Mouse (Mus musculus) stomach, embryonic 16.5 days (tissue): ENCODE data around the gene Ugt1a9. TPM values are rescaled to one million over a fixed set of nuclear protein-coding genes. Genes with fewer than 3 reads are reported as not detected.

ENCODE experiments used
- ATAC-seq: fragments of 200-750 bp; cut with Nextera tagmentation; 2 replicates; pipeline ENCODE4 v1.8.0; 2017; ENCODE audit warnings: moderate number of reproducible peaks, moderate TSS enrichment; ENCODE audit not compliant: insufficient read depth, low FRiP score
- H3K27ac ChIP-seq: fragments of 300-500 bp; sonication (generic); 2 replicates; pipeline ENCODE4 v1.5.1; 2014; ENCODE audit warnings: low read length
- H3K27me3 ChIP-seq: fragments of 300-500 bp; sonication (generic); 2 replicates; pipeline ENCODE4 v1.6.1; 2014; ENCODE audit warnings: low read length, control low read depth, mixed read lengths; ENCODE audit not compliant: control insufficient read depth, insufficient read depth
- H3K36me3 ChIP-seq: fragments of 300-500 bp; sonication (generic); 2 replicates; pipeline ENCODE4 v1.6.1; 2014; ENCODE audit warnings: low read length; ENCODE audit not compliant: control insufficient read depth, insufficient read depth
- H3K4me1 ChIP-seq: fragments of 300-500 bp; sonication (generic); 2 replicates; pipeline ENCODE4 v1.6.1; 2014; ENCODE audit warnings: low read length, control low read depth, mixed read lengths; ENCODE audit not compliant: control insufficient read depth, insufficient read depth
- H3K4me2 ChIP-seq: fragments of 300-500 bp; sonication (generic); 2 replicates; pipeline ENCODE4 v1.6.1; 2014; ENCODE audit warnings: low read depth, low read length, mixed read lengths
- H3K4me3 ChIP-seq: fragments of 300-500 bp; sonication (generic); replicated peaks from 2 replicates; pipeline ENCODE4 v1.5.1; 2014; ENCODE audit warnings: mild to moderate bottlenecking, low read length
- H3K9ac ChIP-seq: fragments of 300-500 bp; sonication (generic); 2 replicates; pipeline ENCODE4 v1.6.1; 2014; ENCODE audit warnings: low read length
- H3K9me3 ChIP-seq: fragments of 300-500 bp; sonication (generic); replicated peaks from 2 replicates; pipeline ENCODE4 v1.6.1; 2016; ENCODE audit warnings: low read length, control low read depth; ENCODE audit not compliant: control insufficient read depth
- WGBS: fragments of 180-500 bp; shearing (Covaris S2); extraction: QIAGEN DNeasy Blood & Tissue Kit; methylation state at CpG from one replicate; pipeline ENCODE4 v1.1.7; 2014; 5-methylcytosine and 5-hydroxymethylcytosine counted together
- polyA plus RNA-seq: library from polyadenylated mRNA; unstranded; fragments of >200 nt; fragmentation: Nextera tagmentation; extraction: Ambion mirVana; gene quantifications from 2 replicates; pipeline ENCODE4 v1.2.1, GENCODE M21; 2015

The Ugt1a9 gene
- polyA plus RNA-seq, 1 experiment from 2014 or later = 2.9 TPM

DNA sequence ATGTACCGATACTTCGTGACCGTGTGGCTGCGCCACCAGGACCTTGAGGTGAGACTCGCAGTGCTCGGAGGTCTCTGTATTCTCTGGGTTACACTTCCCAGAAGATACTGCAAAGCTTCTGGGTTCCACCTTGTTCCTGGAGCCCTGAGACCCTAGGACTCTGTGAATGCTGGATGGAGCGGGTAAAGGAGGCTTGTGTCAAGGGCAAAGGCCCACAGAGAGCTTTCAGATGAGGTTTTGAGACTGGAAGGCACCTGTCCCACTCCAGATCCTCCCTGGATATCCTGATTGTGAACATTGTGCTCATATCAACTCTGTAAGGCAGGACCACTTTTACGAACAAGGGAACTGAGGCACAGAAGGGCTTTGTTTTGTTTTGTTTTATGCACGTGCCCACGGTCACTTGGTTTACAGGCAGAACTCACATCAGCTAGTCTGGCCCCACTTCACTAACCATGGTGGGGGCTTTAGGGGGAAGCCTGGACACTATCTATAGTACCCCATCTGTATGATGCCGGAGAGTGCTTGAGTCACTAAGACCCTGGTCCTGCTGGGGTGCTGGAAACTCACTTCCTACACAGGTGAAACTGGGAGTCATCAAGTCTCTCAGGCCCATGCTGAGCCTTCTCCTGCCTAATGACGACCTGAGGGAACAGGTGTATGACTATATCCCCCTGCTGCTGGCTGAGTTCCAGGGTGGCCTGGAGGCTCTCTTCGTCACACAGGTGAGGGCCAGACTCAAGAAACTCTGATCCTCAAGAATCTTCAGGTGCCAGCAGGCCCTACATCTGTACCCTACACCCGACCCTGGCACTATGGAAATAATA lies 163.0 kb downstream of the Ugt1a9 start:
- H3K36me3 ChIP-seq = no peaks in the 10 kb centered on the region
- WGBS = 68% methylated on average over 14 of the region's 14 CpGs
- H3K4me3 ChIP-seq = no peak overlapping the region
- H3K27ac ChIP-seq = no peak overlapping the region
- peaks cover 78% of the 10 kb centered on the region for H3K9me3 ChIP-seq
- H3K4me2 ChIP-seq = no peak overlapping the region
- no peaks in the 10 kb centered on the region for H3K27me3 ChIP-seq
- H3K4me1 ChIP-seq = no peaks in the 10 kb centered on the region
- peak; percentile 7; the same call in 1 of the 2 replicates for ATAC-seq
- H3K9ac ChIP-seq = no peak overlapping the region

DNA sequence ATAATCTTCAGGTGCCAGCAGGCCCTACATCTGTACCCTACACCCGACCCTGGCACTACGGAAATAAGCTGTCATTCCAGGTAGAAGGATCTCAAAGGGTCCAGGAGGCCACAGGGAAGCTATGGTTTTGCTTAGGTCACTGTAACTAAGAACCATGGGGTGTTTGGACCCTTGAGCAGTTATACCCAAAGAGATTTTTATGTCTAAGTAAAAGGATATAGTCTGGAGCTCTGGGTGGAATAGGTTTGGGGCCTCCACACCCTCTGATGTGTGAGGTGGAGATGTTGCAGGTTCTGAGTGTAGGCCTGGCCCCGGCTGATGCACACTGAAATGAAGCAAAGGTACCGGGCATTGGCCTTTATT lies 163.6 kb downstream of the Ugt1a9 start:
- H3K9me3 ChIP-seq = peaks cover 81% of the 10 kb centered on the region
- 63% methylated on average over 4 of the region's 4 CpGs for WGBS

DNA sequence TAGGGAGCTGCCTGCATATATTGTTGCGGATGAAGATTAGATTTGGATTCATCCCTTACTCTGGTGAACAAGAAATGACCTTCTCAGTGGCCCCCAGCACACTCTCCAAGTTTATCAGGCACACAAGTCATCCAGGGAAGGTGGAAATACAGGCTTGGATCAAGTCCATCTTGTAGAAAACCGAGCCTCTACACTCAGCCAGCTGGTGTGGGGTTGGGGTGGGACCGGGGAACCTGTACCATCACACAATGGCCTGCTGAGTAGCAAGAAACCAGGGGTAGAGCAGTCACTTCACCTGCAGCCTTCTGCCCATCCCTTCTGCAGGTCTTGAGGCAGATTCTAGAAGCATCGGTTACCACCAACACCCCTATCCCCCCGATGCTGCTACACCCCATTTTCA lies 164.0 kb downstream of the Ugt1a9 start:
- no peaks in the 10 kb centered on the region for H3K27me3 ChIP-seq
- H3K4me3 ChIP-seq = no peak overlapping the region
- H3K4me2 ChIP-seq = no peak overlapping the region
- no peak for ATAC-seq
- peaks cover 83% of the 10 kb centered on the region for H3K9me3 ChIP-seq
- no peaks in the 10 kb centered on the region for H3K36me3 ChIP-seq
- H3K9ac ChIP-seq = no peak overlapping the region
- no peak overlapping the region for H3K27ac ChIP-seq
- no peaks in the 10 kb centered on the region for H3K4me1 ChIP-seq
- 42% methylated on average over 5 of the region's 5 CpGs for WGBS

More for the DNA sequence above, 163.6 kb downstream of the Ugt1a9 start:
- H3K9ac ChIP-seq = no peak overlapping the region
- no peak overlapping the region for H3K4me2 ChIP-seq
- no peak overlapping the region for H3K4me3 ChIP-seq
- H3K27ac ChIP-seq = no peak overlapping the region
- H3K4me1 ChIP-seq = no peaks in the 10 kb centered on the region
- no peaks in the 10 kb centered on the region for H3K36me3 ChIP-seq
- ATAC-seq = no peak
- no peaks in the 10 kb centered on the region for H3K27me3 ChIP-seq

DNA sequence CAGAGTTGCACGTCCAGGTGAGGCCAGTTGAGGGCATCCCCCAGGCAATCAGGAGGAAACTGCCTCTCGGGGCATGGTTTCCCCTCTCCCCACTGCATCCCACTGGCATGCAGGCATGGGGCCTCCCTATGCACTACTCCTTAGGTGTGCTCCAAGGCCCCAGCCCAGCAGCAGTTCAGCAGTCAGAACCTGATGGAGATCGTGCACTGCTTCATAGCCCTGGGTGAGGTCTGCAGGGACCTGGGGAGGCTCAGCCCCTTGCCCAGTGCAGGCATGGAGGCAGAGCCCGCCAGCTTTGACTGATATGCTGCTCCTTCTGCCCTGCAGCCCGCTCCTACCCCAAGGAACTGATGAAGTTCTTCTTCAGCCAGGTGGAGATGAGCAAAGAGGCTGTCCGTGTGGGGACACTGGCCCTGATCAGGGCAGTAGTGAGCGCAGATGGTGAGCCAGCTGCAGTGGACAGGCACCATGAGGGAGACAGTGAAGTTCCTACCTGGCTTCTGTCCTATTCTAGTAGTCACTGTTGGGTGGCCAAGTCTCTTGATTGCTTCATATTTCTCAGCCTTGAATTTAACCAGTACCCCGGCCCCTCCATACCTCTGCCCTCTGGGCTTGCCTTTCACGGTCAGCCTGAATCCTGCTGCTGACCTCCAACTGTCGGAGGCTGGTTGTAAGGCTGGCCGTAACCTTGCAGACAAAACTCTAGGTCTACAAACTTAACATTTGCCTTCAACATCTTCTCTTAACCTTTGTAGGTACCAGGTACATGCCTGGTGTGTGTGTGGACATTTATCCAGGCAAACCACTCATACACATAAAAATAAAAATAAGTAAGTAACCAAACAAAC lies 164.7 kb downstream of the Ugt1a9 start:
- H3K4me2 ChIP-seq = no peak overlapping the region
- no peaks in the 10 kb centered on the region for H3K4me1 ChIP-seq
- 0 out of 2 replicates have a peak, but pooled peaks have one; percentile 5 for ATAC-seq
- H3K9ac ChIP-seq = no peak overlapping the region
- H3K27ac ChIP-seq = no peak overlapping the region
- 61% methylated on average over 11 of the region's 11 CpGs for WGBS
- H3K4me3 ChIP-seq = no peak overlapping the region
- no peaks in the 10 kb centered on the region for H3K36me3 ChIP-seq
- peaks cover 83% of the 10 kb centered on the region for H3K9me3 ChIP-seq
- no peaks in the 10 kb centered on the region for H3K27me3 ChIP-seq

DNA sequence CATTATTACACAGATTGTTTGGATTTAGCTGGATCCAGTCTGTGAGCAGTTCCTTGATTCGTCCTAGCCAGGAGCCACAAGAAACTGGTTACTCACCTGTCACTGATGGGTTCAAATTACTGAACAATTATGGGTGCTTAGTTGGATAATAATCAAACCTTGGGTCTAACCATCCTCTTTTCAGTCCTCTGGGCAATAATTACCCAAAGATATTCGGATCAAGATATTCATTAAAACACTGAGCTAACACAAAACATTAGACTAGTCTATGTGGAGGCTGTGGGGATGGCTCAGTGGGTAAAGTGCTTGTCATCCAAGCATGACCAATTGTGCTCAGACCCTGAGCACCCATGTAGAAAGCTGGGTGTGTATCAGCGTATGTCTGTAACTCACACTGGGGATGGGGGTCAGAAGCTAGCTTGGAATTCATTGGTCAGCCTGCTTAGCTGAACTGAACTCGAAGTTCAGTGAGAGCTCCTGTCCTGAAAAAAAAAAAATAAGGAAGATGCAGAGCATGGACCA lies 165.4 kb downstream of the Ugt1a9 start:
- peaks cover 85% of the 10 kb centered on the region for H3K9me3 ChIP-seq
- 61% methylated on average over 4 of the region's 4 CpGs for WGBS
- ATAC-seq = no peak

DNA sequence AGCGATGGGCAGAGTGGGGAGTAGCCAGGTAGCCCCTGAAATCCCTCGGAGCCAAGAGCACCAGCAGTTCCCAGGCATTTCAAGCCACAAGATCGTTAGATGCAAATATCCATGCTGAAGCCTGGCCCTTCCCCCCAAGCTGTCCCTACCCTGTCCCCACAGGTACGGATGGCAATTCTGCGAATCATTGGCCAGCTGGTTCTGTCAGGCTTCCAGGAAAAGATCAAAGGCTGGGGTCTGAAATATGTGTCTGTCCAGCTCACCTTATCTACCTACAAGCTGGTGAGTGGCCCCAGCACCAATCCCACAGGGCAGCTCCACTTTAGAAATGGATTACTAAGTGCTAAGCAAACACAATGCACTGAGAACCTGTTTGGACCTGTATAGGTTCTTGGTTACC lies 166.7 kb downstream of the Ugt1a9 start:
- H3K27ac ChIP-seq = no peak overlapping the region
- H3K4me2 ChIP-seq = no peak overlapping the region
- H3K36me3 ChIP-seq = no peaks in the 10 kb centered on the region
- WGBS = 72% methylated on average over 5 of the region's 5 CpGs
- no peak overlapping the region for H3K9ac ChIP-seq
- ATAC-seq = no peak
- H3K9me3 ChIP-seq = peaks cover 74% of the 10 kb centered on the region
- no peaks in the 10 kb centered on the region for H3K27me3 ChIP-seq
- H3K4me3 ChIP-seq = no peak overlapping the region
- H3K4me1 ChIP-seq = no peaks in the 10 kb centered on the region

More for the DNA sequence above, 165.4 kb downstream of the Ugt1a9 start:
- Histone ChIP-seq H3K36me3 (no peaks in the 10 kb centered on the region), H3K27me3 (no peaks in the 10 kb centered on the region), H3K9ac (no peak overlapping the region), H3K4me1 (no peaks in the 10 kb centered on the region), H3K4me2 (no peak overlapping the region), H3K27ac (no peak overlapping the region), H3K4me3 (no peak overlapping the region)

DNA sequence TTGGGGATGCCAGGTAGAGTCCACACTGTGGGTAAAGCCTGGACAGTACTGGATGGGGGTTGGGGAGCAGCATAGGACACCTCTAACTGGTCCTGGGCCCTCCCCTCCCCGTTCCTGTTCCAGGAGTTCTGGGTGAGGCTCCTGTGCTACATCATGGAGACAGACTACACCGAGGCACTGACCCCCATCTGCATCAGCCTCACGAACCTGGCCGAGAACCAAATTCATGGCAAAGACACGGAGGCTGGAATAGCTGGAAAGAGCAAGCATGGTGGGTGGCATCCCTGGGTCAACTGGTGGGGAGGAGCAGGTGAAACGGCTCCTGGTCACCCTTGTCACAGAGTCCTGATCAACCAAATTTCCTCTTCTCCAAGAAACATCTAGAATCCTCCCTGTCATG lies 168.2 kb downstream of the Ugt1a9 start:
- no peak overlapping the region for H3K4me3 ChIP-seq
- peaks cover 66% of the 10 kb centered on the region for H3K9me3 ChIP-seq
- 74% methylated on average over 6 of the region's 6 CpGs for WGBS
- H3K4me2 ChIP-seq = no peak overlapping the region
- ATAC-seq = peak; percentile 7; the same call in 1 of the 2 replicates
- no peak overlapping the region for H3K9ac ChIP-seq
- H3K36me3 ChIP-seq = no peaks in the 10 kb centered on the region
- no peak overlapping the region for H3K27ac ChIP-seq
- H3K4me1 ChIP-seq = no peaks in the 10 kb centered on the region
- H3K27me3 ChIP-seq = no peaks in the 10 kb centered on the region

DNA sequence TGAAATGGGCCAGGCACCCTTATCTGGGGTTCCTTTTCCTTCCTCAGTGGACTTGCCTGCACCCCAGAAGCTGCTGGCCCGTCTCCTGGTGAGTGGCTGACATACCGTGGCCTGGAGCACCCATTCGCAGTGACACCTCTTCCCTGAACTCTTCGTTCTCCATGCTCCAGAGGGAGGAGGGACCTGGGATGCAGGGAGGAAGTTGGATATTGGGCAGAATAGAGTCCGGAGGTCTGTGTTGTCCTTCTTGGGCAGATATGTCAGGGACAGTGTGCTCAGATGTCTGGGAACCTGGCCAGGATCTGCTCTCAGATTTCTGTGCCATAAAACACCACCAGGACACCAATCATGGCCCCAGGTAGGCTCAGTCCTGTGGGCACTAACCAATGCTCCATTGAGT lies 169.5 kb downstream of the Ugt1a9 start:
- H3K27me3 ChIP-seq = no peaks in the 10 kb centered on the region
- H3K9me3 ChIP-seq = peaks cover 55% of the 10 kb centered on the region
- WGBS = 72% methylated on average over 5 of the region's 5 CpGs
- H3K36me3 ChIP-seq = no peaks in the 10 kb centered on the region
- H3K4me3 ChIP-seq = no peak overlapping the region
- no peak for ATAC-seq
- no peak overlapping the region for H3K4me2 ChIP-seq
- no peak overlapping the region for H3K9ac ChIP-seq
- no peaks in the 10 kb centered on the region for H3K4me1 ChIP-seq
- no peak overlapping the region for H3K27ac ChIP-seq

DNA sequence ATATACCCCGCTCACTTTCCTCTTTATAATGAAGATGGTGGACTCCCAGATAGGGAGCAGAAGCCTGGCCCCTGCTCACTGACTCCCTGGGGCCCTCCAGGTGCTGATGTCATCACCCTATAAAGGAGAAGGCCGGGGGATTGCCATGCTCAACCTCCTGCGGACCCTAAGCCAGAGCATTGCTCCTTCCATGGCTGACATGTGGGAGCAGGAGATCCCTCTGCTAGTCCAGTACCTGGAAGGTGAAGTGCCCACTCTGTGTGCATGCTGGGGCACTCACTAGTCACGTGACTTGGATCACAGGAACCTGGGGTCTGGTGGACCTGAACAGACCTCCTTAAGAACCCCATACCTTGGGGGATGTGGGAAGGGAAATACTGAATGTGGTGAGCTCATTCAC lies 170.0 kb downstream of the Ugt1a9 start:
- H3K4me3 ChIP-seq = no peak overlapping the region
- H3K9me3 ChIP-seq = peaks cover 50% of the 10 kb centered on the region
- no peaks in the 10 kb centered on the region for H3K36me3 ChIP-seq
- no peaks in the 10 kb centered on the region for H3K27me3 ChIP-seq
- no peak overlapping the region for H3K9ac ChIP-seq
- no peak overlapping the region for H3K4me2 ChIP-seq
- 68% methylated on average over 4 of the region's 4 CpGs for whole genome bisulfite sequencing
- no peak overlapping the region for H3K27ac ChIP-seq
- H3K4me1 ChIP-seq = no peaks in the 10 kb centered on the region
- no peak for ATAC-seq
